Mouse (Mus musculus) C2C12 (cell line): Measurements from ENCODE around the gene Gstz1.

Experiments used
- CEBPB ChIP-seq: IDR thresholded peaks from one replicate; pipeline ENCODE4 v1.6.1; 2011; ENCODE audit warnings: low read depth, mild to moderate bottlenecking, control low read depth, moderate library complexity
- CTCF ChIP-seq: IDR thresholded peaks from one replicate; pipeline ENCODE4 v1.5.1; 2011; ENCODE audit not compliant: control insufficient read depth, insufficient read depth, insufficient read length
- FOSL1 ChIP-seq: IDR thresholded peaks from one replicate; pipeline ENCODE4 v1.8.0; 2011; ENCODE audit warnings: mild to moderate bottlenecking, low read length; ENCODE audit not compliant: poor library complexity, insufficient read depth, severe bottlenecking
- MAX ChIP-seq: IDR thresholded peaks from one replicate; pipeline ENCODE4 v1.6.1; 2011; ENCODE audit warnings: mild to moderate bottlenecking, control low read depth
- MYOD1 ChIP-seq: IDR thresholded peaks from one replicate; pipeline ENCODE4 v1.6.1; 2011; ENCODE audit warnings: low read depth; ENCODE audit not compliant: control insufficient read depth, insufficient read length
- MYOG ChIP-seq: IDR thresholded peaks from one replicate; pipeline ENCODE4 v1.6.1; 2011; ENCODE audit not compliant: control insufficient read depth, insufficient read length; ENCODE audit errors: extremely low read depth

GRCm38 (mm10) chr12:87175194-87175946 lies 28.4 kb downstream of the Gstz1 start:
- TF ChIP-seq CTCF, result no peak
- TF ChIP-seq MAX, result no peak
- TF ChIP-seq MYOG, result no peak
- no peak for TF ChIP-seq CEBPB
- TF ChIP-seq MYOD1, result no peak
- no peak for TF ChIP-seq FOSL1
